Mouse (Mus musculus): ENCODE measurements around the gene Rpp30.

Rpp30 gene

DNA sequence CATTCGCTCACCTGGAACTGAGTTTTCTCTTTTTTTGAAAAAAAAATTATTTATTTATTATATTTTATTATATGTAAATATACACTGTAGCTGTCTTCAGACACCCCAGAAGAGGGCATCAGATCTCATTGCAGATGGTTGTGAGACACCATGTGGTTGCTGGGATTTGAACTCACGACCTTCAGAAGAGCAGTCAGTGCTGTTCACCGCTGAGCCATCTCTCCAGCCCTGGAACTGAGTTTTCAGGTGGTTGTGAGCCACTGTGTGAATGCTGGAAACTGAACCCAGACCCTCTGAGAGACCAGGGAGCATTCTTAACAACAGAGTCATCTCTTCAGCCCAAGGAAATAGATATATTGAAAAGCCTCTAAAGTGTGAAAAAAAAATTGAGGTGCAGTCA, 44.9 kb downstream of the Rpp30 start:
- in situ Hi-C loops (cut with MboI, MseI), result no loop called here

DNA sequence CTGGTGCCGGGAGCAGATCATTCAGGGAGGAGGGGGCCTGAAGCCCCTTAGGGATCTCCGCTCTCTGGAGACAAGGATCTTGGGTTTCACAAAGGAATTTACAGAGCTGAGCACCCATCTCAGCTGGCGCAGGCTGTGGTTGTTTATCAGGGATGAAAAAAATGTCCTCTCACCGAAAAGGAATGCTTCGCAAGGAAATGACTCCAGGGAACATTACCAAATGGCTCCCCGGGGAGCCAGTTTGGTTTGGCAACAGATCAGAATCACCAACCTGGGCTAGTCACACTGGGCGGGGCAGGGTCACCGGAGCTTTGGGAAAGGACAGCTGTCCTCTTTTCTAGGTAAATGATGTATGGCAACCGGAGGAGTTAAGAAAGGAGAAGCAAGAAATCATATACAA, 45.7 kb downstream of the Rpp30 start:
- in situ Hi-C loops (cut with MboI, MseI), result no loop called here

DNA sequence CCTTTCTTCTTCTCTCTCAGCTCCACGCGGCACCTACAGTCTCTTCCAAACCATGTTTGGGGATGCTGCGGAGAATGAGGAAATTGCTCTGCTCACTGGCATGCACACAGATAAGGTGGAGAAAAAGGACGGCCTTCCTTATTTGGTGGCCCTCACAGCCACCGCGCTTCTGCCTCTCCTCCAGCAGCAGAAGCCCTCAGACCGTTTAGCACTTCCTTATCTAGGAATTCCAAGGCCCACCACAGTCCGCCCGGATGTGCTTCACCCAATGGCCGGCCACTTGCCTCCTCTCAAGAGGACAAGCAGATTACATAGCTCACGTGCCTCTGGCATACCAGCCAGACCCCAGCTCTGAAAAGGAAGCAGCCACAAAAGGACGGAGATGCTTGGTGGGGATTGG, 46.1 kb downstream of the Rpp30 start:
- in situ Hi-C loops (cut with MboI, MseI), result no loop called here

DNA sequence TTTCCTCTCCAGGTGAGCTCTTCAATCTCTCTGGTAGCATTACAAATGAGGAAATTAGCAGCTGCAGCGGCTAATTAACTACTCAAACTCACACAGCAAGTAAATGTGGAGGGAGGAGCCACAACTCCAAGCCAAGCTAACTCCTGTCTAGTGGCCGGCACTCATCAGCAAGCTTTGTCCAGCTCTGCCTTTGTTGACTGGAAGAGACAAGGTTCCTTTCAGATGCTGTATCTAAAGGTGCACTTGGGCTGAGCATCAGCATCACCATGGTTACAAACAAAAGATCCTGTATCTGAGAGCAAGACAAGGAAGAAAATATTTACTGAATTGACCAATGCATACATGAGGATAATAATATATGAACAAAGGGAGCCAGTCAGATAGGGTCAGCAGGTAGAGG, 46.7 kb downstream of the Rpp30 start:
- in situ Hi-C loops (cut with MboI, MseI), result no loop called here

DNA sequence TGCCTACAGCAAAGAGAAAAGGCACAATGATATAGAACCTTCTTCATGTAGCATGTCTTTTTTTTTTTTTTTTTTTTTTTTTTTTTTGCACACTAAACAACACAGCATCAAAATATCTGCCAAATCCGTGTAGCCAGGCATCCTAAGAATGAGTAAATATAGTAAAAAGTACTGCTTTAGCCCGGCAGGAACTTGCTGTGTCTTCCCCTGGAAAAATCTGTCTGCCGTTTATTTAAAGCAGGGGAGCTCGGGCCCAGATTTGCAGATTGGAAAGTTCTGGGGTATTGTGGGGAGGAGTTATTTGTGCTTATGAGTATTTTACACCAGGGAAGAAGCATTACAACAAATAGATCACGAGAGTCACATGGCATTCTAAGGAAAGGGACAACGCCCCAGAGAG, 48.5 kb downstream of the Rpp30 start:
- in situ Hi-C loops (cut with MboI, MseI), result no loop called here

DNA sequence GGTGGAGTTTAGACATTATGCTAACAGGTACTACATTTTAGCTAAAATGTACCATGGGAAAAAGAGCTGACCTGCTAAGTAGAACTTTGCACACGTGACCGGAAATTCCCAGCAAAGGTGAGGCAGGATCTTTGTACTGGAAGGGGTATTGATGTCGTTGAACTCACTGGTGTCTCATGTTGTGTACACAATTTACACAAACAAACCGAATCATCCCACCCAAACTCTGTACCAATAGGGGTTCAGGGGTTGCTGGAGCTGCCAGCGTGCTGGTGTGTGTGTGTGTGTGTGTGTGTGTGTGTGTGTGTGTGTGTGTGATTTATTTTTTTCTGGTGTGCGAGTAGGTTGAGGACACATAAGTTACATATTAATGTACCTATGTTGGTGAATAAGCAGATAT, 49.5 kb downstream of the Rpp30 start:
- in situ Hi-C loops (cut with MboI, MseI), result no loop called here

DNA sequence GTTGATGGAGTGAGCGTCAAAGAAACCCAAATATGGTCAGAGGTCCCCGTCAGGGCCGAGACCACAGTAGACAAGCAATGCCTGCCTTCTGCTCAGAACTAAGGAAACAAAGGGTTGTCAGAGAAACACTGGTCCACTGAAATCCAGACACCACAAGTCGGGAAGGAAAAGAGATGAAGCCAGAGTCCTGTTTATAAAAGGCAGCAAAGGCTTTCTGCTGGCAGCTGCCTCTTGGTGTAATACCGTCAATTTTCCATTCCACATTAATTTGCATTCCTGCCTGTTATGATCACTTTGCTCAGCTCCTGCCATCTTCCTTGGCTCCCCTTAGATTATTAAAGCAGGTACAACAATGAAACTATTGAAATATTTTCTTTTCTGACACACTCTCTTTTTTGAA, 50.2 kb downstream of the Rpp30 start:
- in situ Hi-C loops (cut with MboI, MseI), result no loop called here

DNA sequence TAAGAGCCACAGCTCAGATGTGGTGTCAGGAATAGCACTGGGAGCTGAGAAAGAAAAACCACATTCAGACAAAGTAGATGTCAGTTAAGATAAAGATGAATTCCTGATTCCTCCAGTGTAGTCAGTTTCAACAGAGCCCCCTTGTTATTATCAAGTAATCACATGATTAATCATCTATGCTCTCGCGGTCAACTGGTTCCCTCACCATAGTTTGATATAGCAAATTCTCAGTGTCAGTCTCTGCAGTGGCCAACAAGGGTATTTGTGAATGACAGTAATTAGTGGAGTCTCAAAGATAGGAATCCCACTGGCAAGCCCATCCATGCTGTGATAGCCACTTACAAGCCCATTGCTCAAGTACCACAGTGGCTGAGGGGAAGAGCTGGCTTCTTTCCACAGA, 60.1 kb downstream of the Rpp30 start:
- in situ Hi-C loops (cut with MboI, MseI), result loop anchor here (10.0 kb wide), 1 partner anchor 659 kb away; no protein-coding TSS in a partner anchor

DNA sequence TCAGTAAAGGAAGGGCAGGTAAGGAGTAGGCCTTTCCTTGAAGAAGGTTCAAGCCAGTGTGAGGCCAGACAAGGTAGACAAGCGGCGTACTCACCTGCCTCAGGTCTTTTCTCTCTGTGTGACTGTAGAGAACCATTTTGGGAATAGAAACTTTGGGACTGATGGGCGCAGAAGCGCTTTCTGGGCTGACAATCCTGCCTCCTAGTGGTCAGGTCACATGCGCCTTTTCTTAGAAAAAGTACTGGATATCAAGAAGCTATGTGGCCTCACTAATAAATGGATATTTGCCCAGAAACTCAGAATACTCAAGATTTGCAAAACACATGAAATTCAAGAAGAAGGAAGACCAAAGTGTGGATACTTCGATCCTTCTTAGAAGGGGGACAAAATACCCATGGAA, 65.1 kb downstream of the Rpp30 start:
- in situ Hi-C loops (cut with MboI, MseI), result loop anchor here (10.0 kb wide), 1 partner anchor 664 kb away; no protein-coding TSS in a partner anchor

DNA sequence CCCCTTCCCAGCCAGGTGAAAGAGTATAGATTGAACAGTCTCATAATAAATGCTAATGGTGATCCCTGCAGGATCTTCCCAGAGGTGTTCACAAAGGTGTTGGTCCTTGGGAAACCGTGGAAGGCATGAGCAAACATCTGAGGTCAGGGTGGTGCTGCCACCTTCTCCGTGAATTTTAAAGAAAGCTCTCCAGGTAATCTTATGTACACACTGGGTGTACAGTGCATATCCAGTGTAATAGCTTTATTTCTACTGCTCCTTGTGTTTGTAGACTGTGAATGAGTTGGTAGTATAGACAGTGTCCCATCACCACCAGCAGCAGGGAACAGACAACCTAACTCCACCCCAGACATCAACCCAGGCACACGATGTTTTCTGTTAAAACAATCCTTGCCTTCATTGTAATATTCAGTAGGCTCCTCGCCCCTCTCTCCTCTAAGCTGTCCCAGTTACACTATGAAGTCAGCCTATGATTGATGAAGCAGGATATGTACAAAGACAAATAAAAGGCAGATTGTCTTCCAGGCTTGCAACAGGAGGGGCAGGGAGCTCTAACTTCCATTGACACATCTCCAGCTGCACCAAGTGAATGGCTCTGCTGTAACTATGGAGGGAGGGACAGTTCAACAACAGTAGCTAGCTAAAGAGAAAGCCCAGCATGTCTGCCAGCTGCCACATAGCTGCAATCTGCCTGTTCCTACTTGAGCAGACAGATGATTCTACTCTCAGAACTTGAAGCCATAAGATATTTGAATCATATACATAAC, 66.9 kb downstream of the Rpp30 start:
- in situ Hi-C loops (cut with MboI, MseI), result no loop called here
